Mouse (Mus musculus) G1E-ER4 (cell line): ENCODE results near the gene Fgfr1op2. TPM values are rescaled to one million over a fixed set of nuclear protein-coding genes. Genes with fewer than 3 reads are reported as not detected.

Source experiments
- GATA1 ChIP-seq: IDR thresholded peaks from one replicate; pipeline ENCODE4 v1.8.0; 2012; ENCODE audit warnings: low read length, inconsistent platforms
- polyA plus RNA-seq: library from polyadenylated mRNA; stranded (reverse); fragments of >175 nt; gene quantifications from 2 replicates; pipeline ENCODE4 v1.2.3, GENCODE M21; 2012

Fgfr1op2 gene
- polyA plus RNA-seq, 1 experiment: 97.5 TPM

DNA sequence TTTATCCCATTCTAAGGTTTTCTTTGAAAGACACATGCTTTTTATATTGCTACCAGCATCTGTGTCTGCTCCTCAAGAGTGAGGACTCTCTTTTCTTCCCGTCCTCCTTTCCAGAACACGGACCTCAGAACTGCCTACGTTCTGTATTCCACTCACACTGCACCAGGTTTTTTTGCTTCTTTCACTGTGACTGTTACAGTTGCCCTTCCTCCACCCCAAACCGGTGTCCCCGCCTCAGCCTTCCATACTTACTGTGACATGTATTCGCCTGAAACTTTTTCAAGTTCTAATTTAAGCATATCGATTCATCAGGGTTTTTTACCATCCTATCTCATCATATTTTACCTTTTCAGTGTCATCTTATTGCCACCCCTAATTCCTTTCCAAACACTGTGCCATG, 1.6 kb downstream of the Fgfr1op2 start:
- no peak for TF ChIP-seq GATA1

GRCm38 (mm10) chr6:146580381-146580926, 3.5 kb downstream of the Fgfr1op2 start:
- no peak for TF ChIP-seq GATA1

- no peak for TF ChIP-seq GATA1
Observed at GRCm38 (mm10) chr6:146583366-146584046, 6.5 kb downstream of the Fgfr1op2 start.

DNA sequence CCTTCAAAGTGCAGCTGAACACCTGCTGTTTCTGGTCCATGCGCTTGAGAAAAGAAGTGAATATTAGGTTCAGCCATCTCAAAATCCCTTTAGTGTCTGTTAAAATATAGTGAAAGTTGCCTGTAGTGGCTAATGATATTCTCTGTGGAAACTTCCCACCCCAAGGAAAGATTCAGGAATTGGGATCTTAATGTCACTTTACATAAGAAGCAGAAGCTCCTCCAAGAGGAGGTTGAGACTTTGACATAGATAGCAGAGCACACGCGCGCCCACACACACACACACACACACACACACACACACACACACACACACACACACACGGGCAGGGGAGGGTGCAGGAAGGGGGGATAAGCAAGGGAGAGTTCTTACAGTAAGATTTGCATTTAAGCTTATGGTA, 8.1 kb downstream of the Fgfr1op2 start:
- TF ChIP-seq GATA1: no peak

DNA sequence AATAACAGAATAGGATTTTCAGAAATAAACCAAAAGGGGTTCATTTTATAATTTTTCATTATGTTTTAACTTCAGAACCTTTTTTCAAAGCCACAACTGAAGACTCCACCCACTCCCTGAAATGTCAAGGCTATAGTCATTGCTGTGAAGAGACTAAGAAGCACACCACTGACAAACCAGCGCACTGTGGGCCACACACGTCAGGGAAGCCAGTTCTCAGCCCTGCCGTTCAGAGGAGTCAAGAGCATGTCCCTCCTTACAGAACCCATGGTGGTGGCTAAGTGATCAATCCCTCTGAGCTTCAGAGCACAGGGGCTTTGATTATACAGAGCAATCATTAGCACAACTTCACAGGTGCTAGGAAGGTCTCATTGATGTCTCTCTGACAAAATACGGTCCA, 25.6 kb downstream of the Fgfr1op2 start:
- no peak for TF ChIP-seq GATA1

DNA sequence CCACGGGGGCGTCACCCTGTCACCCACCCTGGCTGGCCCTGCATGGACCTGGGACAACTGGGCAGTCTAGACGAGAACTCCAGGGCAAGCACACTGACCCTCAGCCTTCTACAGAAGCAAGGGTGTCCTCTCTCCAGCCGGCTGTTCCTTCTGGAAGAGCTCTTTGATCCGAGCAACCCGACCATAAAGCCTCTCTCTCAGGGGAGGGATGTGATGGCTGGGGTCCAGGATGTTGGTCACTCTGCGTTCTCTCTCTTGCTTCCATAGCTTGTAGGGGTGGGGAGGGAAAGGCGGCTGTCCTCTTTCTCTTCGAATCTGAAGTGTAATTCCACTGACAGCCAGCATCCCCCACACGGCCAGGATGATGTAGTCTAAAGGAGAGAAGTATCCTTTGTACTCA, 26.6 kb downstream of the Fgfr1op2 start:
- TF ChIP-seq GATA1: no peak

DNA sequence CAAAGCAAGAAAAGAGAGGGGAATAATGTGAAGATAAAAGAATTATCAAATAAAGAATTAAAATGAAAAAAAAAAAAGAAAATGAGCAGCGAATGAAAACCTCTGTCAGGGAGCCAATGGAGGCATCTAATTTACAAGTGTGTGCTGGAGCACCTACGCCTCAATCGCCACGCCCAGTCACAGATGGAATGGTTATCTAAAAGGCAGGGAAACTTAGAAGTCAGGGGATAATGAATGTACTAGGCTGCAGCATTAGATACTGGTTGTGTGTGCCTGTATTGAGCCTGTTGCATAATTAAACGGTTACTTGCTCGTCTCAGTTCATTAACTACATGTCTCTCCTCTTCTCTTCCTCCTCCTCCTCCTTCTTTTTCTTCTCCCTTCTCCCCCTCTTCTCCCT, 34.4 kb downstream of the Fgfr1op2 start:
- TF ChIP-seq GATA1: no peak

DNA sequence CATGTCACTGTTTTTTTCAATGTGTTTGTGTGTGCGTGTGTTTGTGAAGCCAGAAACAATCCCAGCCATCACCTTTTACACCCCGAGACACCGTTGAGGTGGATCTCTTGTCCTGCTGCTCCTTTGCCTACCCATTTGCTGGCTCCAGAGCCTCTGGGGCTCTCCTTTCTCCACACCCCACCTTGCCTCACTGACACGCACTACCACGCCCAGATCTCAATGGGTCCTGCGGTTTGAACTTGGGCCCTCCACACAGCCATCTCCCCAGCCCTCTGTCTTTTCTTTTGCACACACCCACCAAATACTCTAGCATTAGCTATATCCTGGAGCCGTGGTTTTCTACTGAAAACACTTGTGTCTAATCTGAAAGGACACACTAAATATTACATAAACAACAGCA, 34.9 kb downstream of the Fgfr1op2 start:
- TF ChIP-seq GATA1: no peak

DNA sequence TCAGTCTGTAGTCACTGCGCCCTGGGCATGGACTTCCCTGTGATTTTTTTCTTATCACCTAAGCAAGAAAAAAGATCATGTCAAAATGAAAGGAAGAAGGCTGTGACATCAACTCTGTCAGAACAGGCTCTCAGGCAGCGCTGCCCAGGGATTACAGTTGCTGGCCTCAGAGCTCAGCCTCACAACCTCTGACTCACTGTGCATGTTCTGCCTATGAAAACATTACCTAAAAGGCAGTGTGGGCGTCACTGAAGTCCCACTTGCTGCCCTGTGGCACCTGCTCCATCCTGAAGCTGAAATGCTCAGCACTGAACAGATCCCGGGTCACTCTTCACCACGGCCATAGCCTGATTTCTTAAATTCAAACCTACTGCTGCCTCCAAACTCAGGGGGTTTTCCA, 35.7 kb downstream of the Fgfr1op2 start:
- no peak for TF ChIP-seq GATA1

GRCm38 (mm10) chr6:146613907-146614306, 36.9 kb downstream of the Fgfr1op2 start:
- no peak for TF ChIP-seq GATA1

GRCm38 (mm10) chr6:146614541-146614940, 37.5 kb downstream of the Fgfr1op2 start:
- TF ChIP-seq GATA1: no peak

- no peak for TF ChIP-seq GATA1
Observed at GRCm38 (mm10) chr6:146615891-146616290, 38.9 kb downstream of the Fgfr1op2 start.

DNA sequence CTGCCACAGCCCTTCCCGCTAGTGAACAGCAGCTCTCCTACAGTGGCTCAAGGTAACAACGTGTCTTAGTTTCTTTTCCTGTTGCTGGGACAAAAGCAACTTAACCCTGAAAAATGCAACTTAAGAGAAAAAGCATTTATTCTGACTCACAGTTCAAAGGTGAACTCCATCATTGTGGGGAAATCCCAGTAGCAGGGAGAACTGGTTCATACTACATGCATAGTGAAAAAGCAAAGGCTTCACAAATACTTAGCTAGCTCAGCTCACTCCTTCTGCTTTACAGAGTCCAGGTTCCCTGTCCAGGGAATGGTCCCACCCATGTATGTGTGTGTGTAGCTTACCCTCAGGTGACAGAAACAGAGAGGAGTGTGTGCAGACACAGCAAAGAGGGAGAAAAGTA, 39.7 kb downstream of the Fgfr1op2 start:
- TF ChIP-seq GATA1: no peak

DNA sequence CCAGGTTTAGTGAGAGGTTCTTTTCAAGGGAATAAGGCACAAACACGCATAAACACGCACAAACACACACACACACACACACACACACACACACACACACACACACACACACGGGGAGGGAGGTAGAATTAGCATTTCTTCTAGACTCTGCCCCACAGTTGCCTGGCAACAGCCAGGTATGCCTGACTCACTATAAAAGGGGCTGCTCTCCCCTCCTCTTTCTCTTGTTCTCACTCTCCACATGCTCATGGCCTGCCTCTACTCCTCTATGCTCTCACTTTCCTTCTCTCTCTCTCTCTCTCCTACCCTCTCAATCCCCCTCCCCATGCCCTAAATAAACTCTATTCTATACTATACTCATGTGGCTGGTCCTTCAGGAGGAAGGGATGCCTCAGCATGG, 51.1 kb downstream of the Fgfr1op2 start:
- no peak for TF ChIP-seq GATA1

GRCm38 (mm10) chr6:146629781-146630756, 53.1 kb downstream of the Fgfr1op2 start:
- no peak for TF ChIP-seq GATA1

GRCm38 (mm10) chr6:146630961-146631360, 54.0 kb downstream of the Fgfr1op2 start:
- no peak for TF ChIP-seq GATA1
